Mouse (Mus musculus) testis, adult 2 months (tissue): ENCODE results near the gene Mthfd2.

ENCODE experiments used
- CTCF ChIP-seq: fragments of 200-500 bp; IDR thresholded peaks from 2 replicates; pipeline ENCODE4 v1.5.1; 2012; ENCODE audit warnings: low read depth, mild to moderate bottlenecking, inconsistent platforms, low read length, moderate library complexity; ENCODE audit not compliant: control insufficient read depth, insufficient read depth, insufficient replicate concordance
- POLR2A ChIP-seq: fragments of 200-500 bp; IDR thresholded peaks from 2 replicates; pipeline ENCODE4 v1.6.1; 2012; ENCODE audit warnings: low read depth, mild to moderate bottlenecking, inconsistent platforms, low read length, moderate library complexity; ENCODE audit not compliant: control insufficient read depth

- TF ChIP-seq CTCF (no peak), POLR2A (no peak)
These were observed 36.0 kb upstream of the Mthfd2 start for GRCm38 (mm10) chr6:83361523-83362248.
